Mouse (Mus musculus) c-Kit-positive CD71-positive TER-119-positive erythroid progenitor cells, embryonic 14.5 days (primary cell): ENCODE measurements around the gene Derl3.
A peak's percentile ranks its signal among the peaks of the same experiment; 100 is the strongest.
"Not testable (repeated sequence)": the region's sequence is repeated elsewhere in the genome, so short reads cannot be mapped to it uniquely, and the experiment has no call there.

Experiments
- DNase-seq: peaks from one replicate; pipeline ENCODE4 v3.0.0-alpha.2; 2013; ENCODE audit warnings: low spot score

The Derl3 gene

DNA sequence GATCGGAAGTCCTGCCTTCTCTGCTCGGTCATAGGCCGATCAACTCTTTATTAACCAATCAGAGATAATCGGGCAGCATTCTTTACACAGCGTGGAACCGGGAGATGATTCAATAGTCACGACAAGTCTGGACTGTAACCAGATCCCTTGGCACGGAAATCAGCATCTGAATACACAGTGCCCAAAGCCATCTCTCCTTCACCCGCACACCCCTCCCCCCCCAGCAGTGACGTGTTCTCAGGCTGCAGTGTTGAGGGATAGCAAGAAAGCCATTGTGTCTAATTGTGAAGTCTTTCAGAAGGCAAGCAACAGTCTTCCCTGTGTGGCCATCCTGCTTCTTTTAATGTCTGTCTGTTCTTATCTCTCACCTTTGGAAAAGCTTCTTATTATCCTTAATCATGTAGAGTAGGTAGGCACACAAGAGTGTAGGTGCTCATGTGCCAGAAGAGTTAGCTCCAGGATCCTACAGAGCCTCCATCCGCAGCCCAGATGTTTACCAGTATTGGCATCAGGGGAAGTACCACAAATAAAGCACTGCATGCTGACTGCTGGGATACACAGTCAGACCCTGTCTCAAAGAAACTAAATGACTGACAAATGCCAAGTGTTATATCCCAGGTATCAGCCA, 20.2 kb upstream of the Derl3 start:
- peak; percentile 45 for DNase-seq

DNA sequence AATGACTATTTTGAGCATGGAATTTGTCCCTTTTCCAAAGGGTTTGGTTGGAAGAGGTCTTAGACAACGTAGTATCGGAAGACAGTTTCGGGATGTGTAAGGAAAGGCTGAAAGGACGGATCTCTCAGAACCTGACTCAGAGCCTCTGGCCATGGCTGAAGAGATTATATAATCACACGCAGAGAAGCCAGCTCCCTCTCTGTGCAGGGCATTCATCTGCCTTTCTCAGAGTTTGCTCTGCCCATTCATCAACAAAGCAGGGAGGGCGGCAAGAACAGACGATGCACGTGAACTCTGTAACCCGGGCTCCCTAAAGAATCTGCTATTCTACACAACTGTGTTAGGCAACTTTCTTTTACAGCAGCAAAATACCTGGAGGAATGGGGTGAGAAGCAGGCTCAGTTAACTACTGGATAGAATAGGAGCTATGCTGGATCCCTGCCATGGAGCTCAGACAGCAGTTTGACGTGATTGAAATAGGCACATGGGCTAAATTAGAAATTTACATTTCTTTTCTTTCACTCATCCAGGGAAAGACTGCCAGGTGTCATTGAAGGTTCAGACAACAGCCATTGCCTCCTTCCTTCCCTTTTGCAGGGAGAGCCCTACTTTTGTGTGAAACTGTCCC, 19.6 kb upstream of the Derl3 start:
- DNase-seq, result no peak

DNA sequence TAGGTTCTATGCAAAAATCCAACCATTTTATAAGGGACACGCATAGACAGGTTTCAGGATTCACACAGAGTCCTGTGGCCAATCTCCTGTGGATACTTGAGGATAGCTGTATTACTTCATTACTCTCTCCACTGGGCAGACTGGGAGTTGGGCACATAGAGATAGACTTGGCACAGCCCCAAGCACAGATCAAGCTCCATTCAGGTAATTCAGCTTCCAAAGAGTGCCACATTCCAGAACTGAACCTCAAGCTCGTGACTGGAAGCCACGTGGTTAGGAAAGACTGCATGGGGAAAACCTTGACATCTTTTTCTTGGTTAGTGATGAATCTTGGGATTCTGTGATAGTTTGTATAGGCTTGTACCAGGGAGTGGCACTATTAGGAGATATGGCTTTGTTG, 14.4 kb upstream of the Derl3 start:
- no peak for DNase-seq

DNA sequence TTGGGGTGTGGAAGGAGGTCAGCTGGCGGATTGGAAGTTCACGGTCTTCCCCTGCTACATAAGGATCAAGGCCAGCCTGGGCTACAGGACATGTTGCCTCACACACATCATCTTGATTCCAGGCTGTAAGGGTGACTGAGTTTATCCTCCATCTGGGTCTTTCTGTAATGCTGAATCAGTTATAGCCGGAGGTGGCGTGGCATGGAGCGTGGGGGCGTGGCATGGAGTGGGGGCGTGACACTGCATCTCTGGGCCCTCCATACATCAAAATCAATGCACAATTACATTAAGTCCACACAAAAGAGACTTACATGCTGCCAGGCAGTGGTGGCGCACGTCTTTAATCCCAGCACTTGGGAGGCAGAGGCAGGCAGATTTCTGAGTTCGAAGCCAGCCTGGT, 12.9 kb upstream of the Derl3 start:
- no peak for DNase-seq

DNA sequence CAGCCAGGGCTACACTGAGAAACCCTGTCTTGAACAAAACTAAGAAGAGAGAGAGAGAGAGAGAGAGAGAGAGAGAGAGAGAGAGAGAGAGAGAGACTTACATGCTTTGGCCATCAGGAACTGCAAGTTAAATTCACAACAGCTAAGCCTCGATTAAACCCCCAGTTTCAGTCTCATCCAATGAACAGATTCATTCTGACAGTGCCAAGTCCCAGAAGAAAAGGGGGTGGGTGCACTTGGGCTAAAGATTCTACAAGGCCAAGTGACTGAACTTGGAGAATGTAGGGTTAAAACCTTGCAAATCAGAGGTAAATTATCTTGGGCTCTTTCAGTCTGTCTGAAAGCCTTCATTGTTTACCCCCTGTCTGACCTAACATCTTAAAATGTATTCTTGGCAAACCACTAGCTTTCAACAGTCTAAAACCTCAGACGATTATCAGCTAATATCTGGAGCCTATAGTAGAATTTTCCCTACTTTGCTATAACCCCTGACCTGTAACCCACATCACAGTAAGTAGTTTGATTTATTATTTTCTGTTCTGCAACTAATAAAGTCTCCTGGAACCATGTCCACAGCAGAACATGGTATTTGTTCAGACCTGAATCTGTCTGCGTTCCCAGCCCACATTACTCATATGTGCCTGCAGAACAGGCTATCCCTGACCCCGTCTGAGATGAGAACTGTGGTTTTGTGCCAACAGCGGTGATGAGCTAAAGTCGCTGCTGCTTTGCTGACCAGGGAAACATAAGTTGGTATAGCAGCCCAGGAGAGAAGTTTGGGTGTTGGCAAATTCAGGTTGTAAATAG, 12.2 kb upstream of the Derl3 start:
- DNase-seq, result no peak

DNA sequence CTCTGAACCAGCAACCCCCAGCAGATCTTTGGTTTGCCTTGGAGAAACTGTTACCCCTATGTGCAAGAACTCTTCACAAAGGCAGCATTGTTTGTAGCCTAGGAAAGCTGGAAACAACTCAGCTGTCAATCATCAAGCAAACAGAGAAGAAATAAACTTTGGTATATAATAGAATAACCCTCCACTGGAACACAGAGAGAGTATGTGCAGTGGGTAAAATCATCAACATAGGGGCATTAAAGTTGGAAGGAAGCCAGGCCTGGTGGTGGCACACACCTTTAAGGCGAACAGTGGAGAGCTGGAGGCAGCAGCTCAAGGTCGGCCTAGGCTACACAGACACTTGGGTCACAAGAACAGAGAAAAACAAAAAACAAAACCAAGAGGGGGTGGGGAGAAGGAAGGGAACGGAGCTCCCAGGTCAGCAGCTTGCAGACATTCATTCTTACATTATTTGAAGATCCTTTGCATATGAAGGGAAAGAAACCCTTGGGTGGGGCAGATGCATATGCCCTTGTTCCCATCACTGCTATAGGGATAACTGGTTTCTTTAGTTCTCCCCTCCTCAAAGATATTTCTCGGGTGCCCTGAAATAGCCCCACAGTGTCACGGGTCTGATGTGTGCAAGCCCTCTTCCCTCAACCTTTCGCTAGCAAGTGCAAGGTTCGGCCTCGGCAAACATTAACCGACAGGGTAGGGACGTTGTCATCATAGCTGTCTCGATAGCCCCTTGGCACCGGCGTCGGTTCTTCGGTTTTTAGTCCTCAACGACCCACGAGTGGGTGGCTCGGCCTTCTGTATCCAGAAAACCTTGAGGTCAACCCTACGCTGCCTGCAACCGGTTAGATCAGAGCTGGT, 11.4 kb upstream of the Derl3 start:
- no peak for DNase-seq

DNA sequence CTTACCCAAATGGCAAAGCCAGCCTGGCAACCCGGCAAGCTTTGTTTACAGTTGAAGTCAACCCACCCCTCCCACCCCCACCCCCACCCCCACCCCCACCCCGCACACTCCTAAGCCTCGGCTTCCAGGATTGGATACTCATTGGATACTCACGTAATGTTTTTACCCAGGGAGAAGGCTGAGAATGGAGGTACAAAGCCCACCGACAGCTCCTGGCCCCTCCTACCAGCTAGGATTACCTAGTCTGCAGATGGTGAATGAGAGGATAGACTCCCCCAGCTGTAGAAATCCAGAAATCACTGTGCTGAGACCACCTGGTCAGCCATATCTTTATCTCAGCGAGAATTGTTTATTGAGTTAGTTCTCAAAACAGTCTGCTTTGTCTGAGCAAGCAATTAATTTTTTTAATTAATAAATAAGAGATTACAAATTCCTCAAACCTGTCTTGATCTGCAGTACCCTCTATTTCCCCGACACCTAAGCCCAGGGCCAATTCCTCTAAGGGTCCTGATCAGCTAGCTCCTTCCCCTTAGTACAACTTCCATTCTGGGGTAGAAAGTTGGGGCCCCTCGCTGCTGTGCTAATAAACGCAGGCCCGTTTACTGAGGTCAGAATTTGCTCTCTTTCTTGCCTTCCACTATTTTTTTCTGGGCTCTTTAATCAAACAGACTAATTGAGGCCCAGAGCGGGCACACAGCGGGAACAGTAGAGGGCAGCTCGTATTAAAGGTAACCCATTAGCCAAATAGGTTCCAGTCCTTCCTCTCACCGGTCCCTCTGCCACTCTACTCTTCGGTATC, 10.6 kb upstream of the Derl3 start:
- DNase-seq, result no peak

DNA sequence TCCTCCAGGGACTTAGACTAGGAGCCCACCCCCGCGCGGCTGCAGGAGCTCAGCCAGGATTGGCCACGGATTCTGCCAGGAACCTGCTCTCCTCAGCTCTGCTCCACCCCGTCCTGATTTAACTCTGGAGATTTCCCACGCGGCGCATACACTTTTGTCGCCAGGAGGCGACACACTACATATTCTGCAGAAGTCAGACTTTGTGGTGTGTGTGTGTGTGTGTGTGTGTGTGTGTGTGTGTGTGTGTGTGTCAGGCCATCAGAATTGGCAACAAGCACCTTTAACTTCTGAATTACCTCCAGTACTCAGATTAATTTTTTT, 10.0 kb upstream of the Derl3 start:
- DNase-seq, result peak; percentile 34

DNA sequence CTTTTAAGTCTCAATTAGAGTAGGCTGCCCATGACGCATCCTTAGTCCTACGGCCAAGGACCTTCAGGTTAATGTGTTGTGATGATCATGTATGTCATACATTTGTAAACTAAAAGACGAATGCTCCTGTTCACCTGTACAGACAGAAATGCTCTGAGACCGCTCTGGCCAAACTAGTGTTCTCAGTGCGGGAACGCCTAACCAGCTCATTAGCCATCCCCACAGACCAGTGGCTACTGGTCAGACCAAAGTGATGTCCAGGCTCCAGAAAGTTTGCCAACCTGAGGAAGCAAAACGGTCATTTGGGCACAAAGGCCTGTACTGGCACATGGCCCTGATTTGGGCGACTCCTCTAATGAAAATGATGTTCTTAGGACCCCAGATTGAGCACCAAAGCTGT, 8.5 kb upstream of the Derl3 start:
- DNase-seq, result no peak

DNA sequence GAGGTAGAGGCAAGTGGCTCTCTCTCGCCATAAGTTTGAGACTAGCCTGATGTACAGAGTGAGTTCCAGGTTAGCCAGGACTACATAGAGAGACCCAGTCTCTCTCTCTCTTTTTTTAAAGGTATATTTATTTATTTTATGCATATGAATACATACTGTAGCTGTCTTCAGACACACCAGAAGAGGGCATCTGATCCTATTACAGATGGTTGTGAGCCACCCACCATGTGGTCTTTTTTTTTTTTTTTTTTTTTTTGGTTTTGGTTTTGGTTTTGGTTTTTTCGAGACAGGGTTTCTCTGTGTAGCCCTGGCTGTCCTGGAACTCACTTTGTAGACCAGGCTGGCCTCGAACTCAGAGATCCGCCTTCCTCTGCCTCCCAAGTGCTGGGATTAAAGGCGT, 5.7 kb upstream of the Derl3 start:
- DNase-seq, result not testable (repeated sequence)

DNA sequence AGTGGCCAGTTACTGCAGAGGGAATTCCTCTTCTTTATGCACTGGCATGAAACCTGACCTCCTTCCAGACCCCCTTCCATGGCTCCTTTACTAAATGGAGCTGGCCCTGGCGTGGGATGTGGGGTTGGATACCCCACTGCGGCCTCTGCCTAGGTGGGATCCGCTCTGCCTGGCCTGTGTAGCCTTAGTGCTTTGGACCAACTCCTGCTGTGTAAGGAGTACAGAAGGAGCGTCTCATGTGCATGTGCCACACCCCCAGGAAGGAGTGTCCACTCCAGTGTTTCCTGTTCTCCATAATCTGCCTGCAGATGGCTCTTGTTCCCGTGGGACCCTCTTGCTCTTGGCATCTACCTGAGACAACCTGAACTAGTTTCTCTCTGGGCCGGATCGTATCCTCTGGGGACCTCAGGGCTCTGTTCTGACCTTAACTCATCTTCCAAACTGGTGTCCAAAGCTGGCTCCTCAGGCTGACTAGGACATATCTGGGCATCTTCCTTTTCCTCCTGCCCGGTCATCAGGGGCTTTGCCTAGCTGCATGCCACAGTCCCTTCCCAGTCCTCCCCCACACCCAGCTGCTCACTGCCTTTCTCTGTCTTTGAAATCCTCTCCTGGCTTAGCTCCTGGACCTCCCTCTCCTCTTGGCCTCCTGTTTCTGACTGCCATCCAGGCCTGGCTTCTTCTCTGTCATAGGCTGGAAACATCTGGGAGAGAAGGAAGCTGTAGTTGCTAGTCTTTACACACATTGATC, 3.6 kb upstream of the Derl3 start:
- no peak for DNase-seq

DNA sequence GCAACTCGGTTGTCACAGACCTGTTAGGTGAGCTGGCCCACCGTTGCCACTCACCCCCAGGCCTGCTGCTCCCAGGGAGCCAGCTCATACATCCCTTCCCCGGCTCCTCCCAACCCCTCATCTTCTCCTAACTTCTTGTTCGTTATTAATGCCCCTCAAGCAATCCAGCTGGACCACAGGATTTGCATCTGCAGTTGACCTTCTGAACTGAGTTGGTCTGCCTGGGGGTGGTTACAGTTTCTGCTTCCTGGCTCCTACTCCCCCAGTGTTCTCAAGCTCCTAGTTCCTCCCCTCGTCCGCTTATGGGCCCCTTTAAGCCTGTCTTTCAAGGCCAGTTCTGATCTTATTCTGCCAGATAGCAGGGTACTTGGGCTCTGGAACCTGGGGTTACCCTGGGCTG, 1.4 kb downstream of the Derl3 start:
- DNase-seq, result no peak

DNA sequence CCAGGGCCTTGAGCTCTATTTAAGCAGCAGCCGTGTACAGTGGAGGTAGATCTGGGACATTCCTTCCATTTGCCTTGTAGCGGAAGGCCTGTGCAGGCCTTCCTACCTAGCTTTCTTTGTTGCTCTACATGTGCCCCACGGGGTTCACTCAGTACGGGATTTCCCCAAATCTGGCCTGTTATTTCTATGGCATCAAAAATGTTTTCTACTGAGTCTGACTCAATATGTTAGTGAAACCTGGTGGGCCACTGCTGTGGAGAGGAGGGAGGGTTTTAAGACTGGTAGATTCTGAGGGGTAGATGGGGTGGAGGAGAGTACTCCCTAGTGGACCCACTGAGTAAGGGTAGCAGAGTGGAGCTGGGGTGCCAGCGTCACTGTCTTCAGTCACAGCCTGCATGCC, 2.5 kb downstream of the Derl3 start:
- no peak for DNase-seq

DNA sequence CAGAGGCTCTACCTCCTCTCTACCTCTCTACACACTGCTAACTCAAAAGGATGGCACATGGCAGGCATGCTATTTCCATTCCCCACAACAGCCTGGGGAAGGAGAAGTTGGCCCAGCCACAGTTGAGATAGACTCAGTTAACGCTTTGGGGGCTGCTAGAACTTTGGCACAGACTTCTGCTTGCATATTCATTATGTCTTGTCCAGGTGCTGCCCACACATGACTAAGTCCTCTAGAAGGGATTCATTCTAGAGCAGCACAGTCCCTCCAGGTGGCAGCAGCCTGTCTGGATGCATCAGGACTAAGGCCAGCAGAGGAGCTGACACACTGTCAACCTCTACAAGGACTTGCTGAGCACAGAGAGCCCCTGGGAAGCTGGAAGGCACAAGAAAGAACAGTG, 3.0 kb downstream of the Derl3 start:
- DNase-seq, result no peak

DNA sequence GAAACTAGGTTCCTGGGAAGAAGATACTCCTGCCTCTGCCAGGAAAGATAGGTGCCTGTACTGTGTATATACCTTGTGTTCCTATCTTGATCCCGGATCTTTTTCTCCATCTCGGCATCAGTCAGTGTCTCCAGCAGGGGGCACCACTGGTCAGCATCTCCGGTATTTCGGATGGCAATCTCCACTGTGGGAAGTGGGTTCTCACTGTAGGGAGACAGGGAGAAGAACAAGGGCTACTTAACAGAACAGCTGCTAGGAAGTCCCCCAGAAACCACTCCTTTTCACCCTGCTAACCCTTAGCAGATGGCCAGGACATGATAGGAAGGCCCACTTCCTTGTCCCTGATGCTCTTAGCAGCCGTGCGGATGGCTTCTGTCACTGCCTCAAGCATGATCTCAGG, 4.2 kb downstream of the Derl3 start:
- peak; percentile 42 for DNase-seq

DNA sequence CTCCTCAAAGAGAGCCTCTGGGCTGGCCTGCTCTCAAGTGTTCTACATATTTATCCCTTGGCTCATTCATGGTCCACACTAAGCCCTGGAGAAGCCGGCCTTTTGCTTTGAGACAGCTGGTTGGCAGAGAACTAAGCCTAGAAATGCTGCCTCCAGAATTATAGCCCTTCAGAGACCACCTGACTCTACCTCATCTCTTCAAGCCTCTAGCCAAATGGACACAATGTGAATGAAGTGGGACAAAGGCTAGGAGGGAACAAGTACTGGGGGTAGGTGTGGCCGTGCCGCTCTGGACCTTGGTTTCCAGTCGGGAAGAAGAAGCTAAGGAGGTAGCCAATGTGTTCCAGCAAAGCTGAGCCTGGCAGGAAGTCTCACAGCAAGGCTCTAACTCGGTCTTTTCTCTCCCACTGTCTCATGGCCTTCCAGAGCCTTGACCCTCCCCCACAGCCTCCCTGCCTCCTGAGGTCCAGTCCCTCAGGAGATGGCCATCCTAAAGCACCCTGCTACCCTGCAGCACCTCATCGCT, 4.9 kb downstream of the Derl3 start:
- no peak for DNase-seq

DNA sequence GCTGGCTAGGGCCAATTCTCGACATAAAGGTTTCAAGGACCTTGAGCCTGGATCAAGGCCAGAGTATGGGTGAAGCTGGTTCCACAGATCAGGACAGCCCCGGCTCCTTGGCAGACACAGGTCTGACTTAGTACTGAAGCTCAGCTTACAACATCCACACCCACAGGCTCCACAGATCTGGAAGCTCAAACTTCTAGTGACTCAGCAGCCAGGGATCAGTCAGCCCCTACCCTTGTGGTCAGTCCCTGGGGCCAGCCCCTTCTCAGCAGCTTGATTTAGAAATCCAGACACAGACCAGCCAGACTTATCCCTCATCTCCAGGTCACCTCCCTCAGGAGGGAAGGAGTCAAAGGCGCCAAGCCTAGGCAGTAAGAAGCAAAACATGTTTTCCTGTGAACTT, 5.6 kb downstream of the Derl3 start:
- no peak for DNase-seq

DNA sequence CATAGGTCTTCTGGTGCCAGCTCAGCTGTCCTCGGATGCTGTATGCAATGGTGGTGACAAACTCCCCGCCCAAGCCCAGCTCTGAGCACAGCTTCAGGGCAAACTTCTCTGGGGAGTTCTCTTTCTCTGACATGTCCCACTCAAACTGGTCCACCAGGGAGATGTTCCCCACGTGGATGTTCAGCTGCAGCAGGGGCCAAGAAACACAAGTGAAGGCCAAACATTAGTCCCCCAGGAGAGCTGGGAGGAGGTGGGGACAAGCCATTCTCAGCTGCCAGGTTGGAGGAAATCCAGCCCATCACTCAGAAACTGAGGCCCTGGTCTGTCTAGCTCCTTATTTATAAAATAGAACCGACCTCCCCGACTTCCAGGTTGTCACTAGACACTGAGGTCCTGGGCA, 11.2 kb downstream of the Derl3 start:
- no peak for DNase-seq

DNA sequence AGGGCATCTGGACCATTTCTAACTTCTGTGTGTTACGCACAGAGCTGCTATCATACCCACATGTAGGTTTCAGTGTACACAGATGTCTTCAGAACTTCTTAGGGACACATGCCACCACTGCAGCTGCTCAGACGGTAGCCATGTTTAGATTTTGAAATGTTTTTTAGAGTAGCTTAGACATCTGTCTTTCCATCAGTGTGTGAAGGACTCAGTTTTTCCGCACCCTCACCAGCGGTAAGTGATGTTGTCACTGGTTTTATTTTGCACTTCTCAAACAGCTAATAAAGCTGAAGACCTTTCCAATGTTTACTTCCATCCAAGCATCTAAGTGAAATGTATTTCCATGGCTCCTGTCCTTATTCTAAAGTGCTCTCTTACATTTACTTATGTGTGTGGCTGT, 13.7 kb downstream of the Derl3 start:
- no peak for DNase-seq

DNA sequence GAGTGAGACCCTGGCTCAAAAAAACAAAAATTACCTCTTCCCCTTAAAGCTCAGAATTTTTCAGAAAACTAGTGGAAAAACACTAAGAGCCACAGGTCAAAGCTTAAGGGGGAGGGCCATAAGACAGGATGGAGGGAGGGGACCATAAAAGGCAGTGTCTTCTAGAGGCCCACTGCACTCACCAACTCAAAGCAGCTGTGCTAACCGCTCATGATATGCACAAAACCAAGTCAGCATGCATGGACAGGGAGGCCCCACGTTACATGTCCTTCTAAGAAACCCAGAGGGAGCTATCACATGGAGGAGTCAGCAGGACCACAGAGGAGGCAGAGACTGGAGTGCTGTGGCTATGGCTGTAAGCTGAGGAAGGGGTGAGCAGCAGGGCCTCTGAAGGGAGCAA, 17.5 kb downstream of the Derl3 start:
- no peak for DNase-seq

DNA sequence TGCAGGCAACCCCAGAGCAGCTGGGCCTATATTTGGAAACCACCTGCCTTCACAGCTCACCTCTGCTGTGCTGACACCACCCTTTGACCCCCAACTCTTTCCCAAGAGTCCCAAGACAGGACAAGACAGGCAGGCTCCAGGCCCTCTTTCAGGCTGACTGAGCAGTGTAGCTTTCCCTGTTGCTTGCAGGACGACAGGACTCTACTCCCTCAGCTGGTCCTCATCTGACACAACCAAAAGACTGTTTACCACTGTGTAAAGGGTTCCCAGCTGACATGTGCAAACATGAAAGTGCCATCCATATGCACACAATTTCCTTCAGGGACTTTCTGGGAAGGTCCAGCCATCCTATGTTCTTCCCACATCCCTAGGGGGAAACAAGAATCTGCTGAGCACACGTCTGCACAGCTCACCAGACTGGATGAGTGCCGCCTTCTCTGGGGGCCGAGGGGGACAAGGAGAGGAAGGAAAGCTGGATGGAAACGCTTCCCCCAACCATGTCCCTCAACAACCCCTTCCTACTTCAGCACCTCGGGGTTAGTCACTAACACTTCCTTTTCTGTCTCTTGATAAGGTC, 19.9 kb downstream of the Derl3 start:
- no peak for DNase-seq
